Mouse (Mus musculus) intestine, embryonic 15.5 days (tissue): Measurements from ENCODE around the gene Ddx21. TPM values are rescaled to one million over a fixed set of nuclear protein-coding genes. Genes with fewer than 3 reads are reported as not detected.
"Not testable (repeated sequence)": the region's sequence is repeated elsewhere in the genome, so short reads cannot be mapped to it uniquely, and the experiment has no call there.

ENCODE experiments used
- ATAC-seq: fragments of 200-750 bp; cut with Nextera tagmentation; 2 replicates; pipeline ENCODE4 v1.8.0; 2017; ENCODE audit warnings: moderate TSS enrichment, moderate library complexity
- H3K27ac ChIP-seq: fragments of 300-500 bp; sonication (generic); 2 replicates; pipeline ENCODE4 v1.5.1; 2015; ENCODE audit warnings: mild to moderate bottlenecking, inconsistent platforms
- H3K27me3 ChIP-seq: fragments of 300-500 bp; sonication (generic); replicated peaks from 2 replicates; pipeline ENCODE4 v1.6.1; 2015; ENCODE audit warnings: inconsistent platforms
- H3K36me3 ChIP-seq: fragments of 300-500 bp; sonication (generic); 2 replicates; pipeline ENCODE4 v1.6.1; 2015; ENCODE audit warnings: inconsistent platforms
- H3K4me1 ChIP-seq: fragments of 300-500 bp; sonication (generic); replicated peaks from 2 replicates; pipeline ENCODE4 v1.6.1; 2015; ENCODE audit warnings: inconsistent platforms
- H3K4me2 ChIP-seq: fragments of 300-500 bp; sonication (generic); replicated peaks from 2 replicates; pipeline ENCODE4 v1.6.1; 2015; ENCODE audit warnings: mild to moderate bottlenecking, inconsistent platforms
- H3K4me3 ChIP-seq: fragments of 300-500 bp; sonication (generic); replicated peaks from 2 replicates; pipeline ENCODE4 v1.5.1; 2015; ENCODE audit warnings: inconsistent platforms
- H3K9ac ChIP-seq: fragments of 300-500 bp; sonication (generic); 2 replicates; pipeline ENCODE4 v1.6.1; 2015; ENCODE audit warnings: inconsistent platforms
- H3K9me3 ChIP-seq: fragments of 300-500 bp; sonication (generic); 2 replicates; pipeline ENCODE4 v1.6.1; 2016; ENCODE audit warnings: inconsistent platforms
- WGBS: fragments of 180-500 bp; shearing (Covaris S2); methylation state at CpG from one replicate; pipeline ENCODE4 v1.1.7; 2015; 5-methylcytosine and 5-hydroxymethylcytosine counted together
- polyA plus RNA-seq: library from polyadenylated mRNA; unstranded; fragments of >200 nt; fragmentation: Nextera tagmentation; extraction: Ambion mirVana; gene quantifications from 2 replicates; pipeline ENCODE4 v1.2.1, GENCODE M21; 2015

The Ddx21 gene
- polyA plus RNA-seq, 1 experiment from 2014 or later: 22.1 TPM

DNA sequence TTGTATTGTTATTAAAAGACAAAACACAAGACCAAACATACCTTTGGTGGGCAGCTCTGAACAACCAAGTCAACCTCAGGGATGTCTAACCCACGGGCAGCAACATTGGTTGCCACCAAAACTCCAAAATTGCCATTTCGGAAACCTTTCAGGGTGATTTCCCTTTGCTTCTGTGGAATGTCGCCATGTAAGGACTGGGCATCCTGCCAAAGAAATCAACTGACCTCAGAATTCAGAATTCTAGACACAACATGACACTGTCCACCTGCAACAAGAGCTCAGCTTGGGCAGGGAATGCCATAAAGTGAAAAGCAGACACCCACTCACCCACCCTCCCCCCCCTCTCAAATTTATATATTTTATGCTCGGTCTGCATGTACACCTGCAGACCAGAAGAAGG, 13.5 kb downstream of the Ddx21 start:
- no peak for ATAC-seq
- 82% methylated on average over 4 of the region's 4 CpGs for WGBS
- Histone ChIP-seq H3K27ac (no peak overlapping the region), H3K36me3 (peaks cover 65% of the 10 kb centered on the region), H3K4me3 (no peak overlapping the region), H3K4me2 (no peak overlapping the region), H3K27me3 (no peaks in the 10 kb centered on the region), H3K9me3 (no peaks in the 10 kb centered on the region), H3K4me1 (no peaks in the 10 kb centered on the region), H3K9ac (no peak overlapping the region)

DNA sequence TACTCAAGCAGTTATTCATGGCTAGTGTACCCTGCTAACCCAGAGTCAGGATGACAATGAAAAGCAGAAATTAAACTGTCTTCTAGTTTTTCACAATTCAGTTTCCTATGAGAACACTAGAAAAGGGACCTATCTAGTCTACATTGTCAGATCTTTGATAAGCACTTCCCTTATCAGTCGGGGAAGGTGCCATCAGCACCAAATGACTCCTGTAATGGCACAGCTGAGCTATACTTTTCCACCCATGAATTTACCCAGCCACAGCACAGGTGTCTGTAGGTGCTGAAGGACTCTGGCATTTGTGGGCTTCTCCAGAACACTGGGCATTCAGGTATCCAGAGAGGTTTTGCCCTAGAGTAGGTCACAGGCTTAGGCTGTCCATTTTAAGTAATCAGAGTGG, 18.8 kb downstream of the Ddx21 start:
- H3K4me2 ChIP-seq: no peak overlapping the region
- no peak for ATAC-seq
- peaks cover 50% of the 10 kb centered on the region for H3K36me3 ChIP-seq

GRCm38 (mm10) chr10:62582701-62583100, 19.4 kb downstream of the Ddx21 start:
- H3K36me3 ChIP-seq: peaks cover 45% of the 10 kb centered on the region
- no peak overlapping the region for H3K4me3 ChIP-seq

More for the DNA sequence above, 18.8 kb downstream of the Ddx21 start:
- H3K4me1 ChIP-seq: no peaks in the 10 kb centered on the region
- H3K27ac ChIP-seq: no peak overlapping the region
- H3K27me3 ChIP-seq: no peaks in the 10 kb centered on the region
- WGBS: 82% methylated on average over 1 of the region's 1 CpGs
- H3K9me3 ChIP-seq: no peaks in the 10 kb centered on the region
- no peak overlapping the region for H3K4me3 ChIP-seq
- no peak overlapping the region for H3K9ac ChIP-seq

GRCm38 (mm10) chr10:62582263-62582662, 19.8 kb downstream of the Ddx21 start:
- Histone ChIP-seq H3K9ac (no peak overlapping the region), H3K27me3 (no peaks in the 10 kb centered on the region), H3K4me3 (no peak overlapping the region), H3K27ac (no peak overlapping the region), H3K9me3 (no peaks in the 10 kb centered on the region), H3K36me3 (peaks cover 42% of the 10 kb centered on the region), H3K4me1 (peaks cover 4% of the 10 kb centered on the region; the same call in 1 of the 2 replicates), H3K4me2 (no peak overlapping the region)
- 83% methylated on average over 17 of the region's 17 CpGs for WGBS
- no peak for ATAC-seq

More at GRCm38 (mm10) chr10:62582701-62583100, 19.4 kb downstream of the Ddx21 start:
- H3K4me1 ChIP-seq: 0 out of 2 replicates have a peak, but pooled peaks cover under 1% of the 10 kb centered on the region
- WGBS: 77% methylated on average over 7 of the region's 7 CpGs
- H3K27me3 ChIP-seq: no peaks in the 10 kb centered on the region
- no peak overlapping the region for H3K27ac ChIP-seq
- no peak for ATAC-seq
- no peaks in the 10 kb centered on the region for H3K9me3 ChIP-seq
- H3K9ac ChIP-seq: no peak overlapping the region
- no peak overlapping the region for H3K4me2 ChIP-seq

GRCm38 (mm10) chr10:62579129-62579528, 23.0 kb downstream of the Ddx21 start:
- H3K9me3 ChIP-seq, H3K4me2 ChIP-seq, H3K4me3 ChIP-seq, H3K9ac ChIP-seq, H3K27ac ChIP-seq, ATAC-seq, H3K27me3 ChIP-seq, H3K4me1 ChIP-seq: not testable (repeated sequence)
- H3K36me3 ChIP-seq: peaks cover 23% of the 10 kb centered on the region
- WGBS: 93% methylated on average over 12 of the region's 13 CpGs

DNA sequence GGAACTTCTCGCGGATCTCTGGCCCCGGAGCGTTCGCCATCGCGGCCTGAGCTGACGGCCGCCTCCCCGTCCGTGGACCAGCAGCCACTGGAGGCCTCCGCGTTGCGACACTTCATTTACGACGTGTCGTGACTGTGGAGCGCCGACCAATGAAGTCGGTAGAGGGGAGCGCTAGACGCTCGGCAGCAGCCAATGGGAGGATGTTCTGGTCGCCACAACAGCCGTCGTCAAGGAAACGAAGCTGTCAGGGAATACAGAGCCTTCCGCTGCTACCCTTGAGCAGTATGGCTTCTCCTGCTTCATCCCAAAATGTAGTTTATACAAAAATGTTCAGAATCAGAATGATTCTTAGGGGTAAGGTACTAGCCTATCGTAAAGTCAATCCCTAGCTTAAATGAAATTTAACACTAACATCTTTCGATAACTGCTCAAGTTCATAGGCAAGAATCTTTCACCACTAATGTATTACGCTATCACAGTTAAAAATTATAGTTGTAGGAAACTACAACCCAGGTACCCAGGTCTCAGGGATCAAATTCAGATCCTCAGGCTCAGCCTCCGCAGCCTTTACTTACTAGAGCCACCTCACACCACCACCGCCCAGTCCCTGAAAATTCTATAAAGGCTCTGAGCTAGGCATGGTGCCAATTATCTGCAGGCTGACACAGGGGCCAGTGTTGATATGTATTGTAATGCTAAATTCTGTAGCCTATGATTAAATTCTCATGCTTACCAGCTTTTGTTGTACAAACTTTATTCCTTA, 23.6 kb downstream of the Ddx21 start, which contains the start of gene Kif1bp:
Gene Kif1bp, minus strand, starts transcription at position 120 of the 763 bp plus-strand sequence.
- Histone ChIP-seq H3K27me3 (no peaks in the 10 kb centered on the region), H3K9ac (peak within 1 kb of the TSS; percentile 84), H3K4me3 (peak within 1 kb of the TSS; percentile 83), H3K4me1 (peaks cover 8% of the 10 kb centered on the region), H3K27ac (peak within 1 kb of the TSS; percentile 77), H3K4me2 (peak within 1 kb of the TSS; percentile 92), H3K36me3 (peaks cover 18% of the 10 kb centered on the region), H3K9me3 (no peaks in the 10 kb centered on the region)
- 4% methylated on average over 33 of the region's 33 CpGs for WGBS
- peak; percentile 100 for ATAC-seq

GRCm38 (mm10) chr10:62577673-62578337, 24.3 kb downstream of the Ddx21 start:
- under 1% methylated on average over 54 of the region's 54 CpGs for WGBS

GRCm38 (mm10) chr10:62575001-62575400, 27.1 kb downstream of the Ddx21 start:
- Histone ChIP-seq H3K27ac (no peak overlapping the region), H3K9ac (no peak overlapping the region), H3K9me3 (no peaks in the 10 kb centered on the region), H3K4me3 (no peak overlapping the region), H3K4me2 (no peak overlapping the region), H3K4me1 (peaks cover 8% of the 10 kb centered on the region), H3K36me3 (0 out of 2 replicates have a peak, but pooled peaks cover 4% of the 10 kb centered on the region), H3K27me3 (no peaks in the 10 kb centered on the region)
- no peak for ATAC-seq
- WGBS: 92% methylated on average over 13 of the region's 13 CpGs

More at GRCm38 (mm10) chr10:62577673-62578337, 24.3 kb downstream of the Ddx21 start:
- peaks cover 13% of the 10 kb centered on the region for H3K36me3 ChIP-seq
- H3K4me2 ChIP-seq: peak overlapping the region; percentile 92
- ATAC-seq: peak; percentile 89
- no peaks in the 10 kb centered on the region for H3K9me3 ChIP-seq
- peak overlapping the region; percentile 77 for H3K27ac ChIP-seq
- H3K4me1 ChIP-seq: peaks cover 8% of the 10 kb centered on the region
- H3K9ac ChIP-seq: peak overlapping the region; percentile 84
- no peaks in the 10 kb centered on the region for H3K27me3 ChIP-seq
- H3K4me3 ChIP-seq: peak overlapping the region; percentile 83

DNA sequence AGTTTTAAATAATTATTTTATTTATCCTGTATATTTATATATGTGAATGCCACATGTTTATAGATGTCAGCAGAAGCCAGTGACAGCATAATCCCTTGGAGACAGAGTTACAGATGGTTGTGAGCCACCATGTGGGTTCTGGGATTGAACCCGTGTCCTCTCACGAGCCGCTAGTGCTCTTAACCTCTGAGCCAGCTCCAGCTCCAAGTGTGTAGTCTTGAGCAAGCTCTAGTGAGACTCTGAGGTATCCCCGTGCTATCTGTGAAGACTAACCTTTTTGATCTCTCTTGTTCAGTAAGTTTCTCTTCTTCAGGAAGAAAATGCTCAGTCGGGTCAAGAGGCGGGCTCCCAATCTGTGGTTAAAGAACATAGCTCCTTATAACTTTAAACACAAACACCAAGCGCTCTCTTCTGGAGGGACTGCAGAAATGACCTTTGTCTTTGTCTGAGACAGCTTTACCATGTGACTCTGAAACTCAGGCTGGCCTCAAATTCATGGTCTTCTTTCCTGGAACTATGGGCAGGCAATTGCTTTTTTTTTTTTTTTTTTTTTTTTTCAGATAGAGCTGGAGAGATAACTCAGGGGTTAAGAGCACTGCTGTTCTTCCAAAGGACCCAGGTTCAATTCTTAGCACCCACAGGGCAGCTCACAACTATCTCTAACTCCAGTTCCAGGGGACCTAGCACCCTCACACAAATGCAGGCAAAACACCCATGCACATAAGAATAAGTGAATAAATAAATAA, 31.8 kb downstream of the Ddx21 start:
- Histone ChIP-seq H3K9ac (no peak overlapping the region), H3K27ac (no peak overlapping the region), H3K4me2 (no peak overlapping the region), H3K36me3 (peaks cover 27% of the 10 kb centered on the region; the same call in 1 of the 2 replicates), H3K4me1 (no peaks in the 10 kb centered on the region), H3K4me3 (no peak overlapping the region), H3K27me3 (no peaks in the 10 kb centered on the region), H3K9me3 (no peaks in the 10 kb centered on the region)
- ATAC-seq: peak; percentile 49; the same call in 1 of the 2 replicates
- 85% methylated on average over 7 of the region's 7 CpGs for WGBS

- H3K36me3 ChIP-seq: peaks cover 32% of the 10 kb centered on the region
- no peak overlapping the region for H3K4me2 ChIP-seq
- H3K4me1 ChIP-seq: no peaks in the 10 kb centered on the region
- no peak overlapping the region for H3K4me3 ChIP-seq
- no peaks in the 10 kb centered on the region for H3K27me3 ChIP-seq
- WGBS: 82% methylated on average over 4 of the region's 4 CpGs
- H3K9ac ChIP-seq: no peak overlapping the region
- ATAC-seq: no peak
- no peaks in the 10 kb centered on the region for H3K9me3 ChIP-seq
- H3K27ac ChIP-seq: no peak overlapping the region
Measured at GRCm38 (mm10) chr10:62568861-62569260, 33.2 kb downstream of the Ddx21 start.

- H3K9ac ChIP-seq: no peak overlapping the region
- no peak overlapping the region for H3K4me2 ChIP-seq
- peaks cover 21% of the 10 kb centered on the region for H3K36me3 ChIP-seq
- no peaks in the 10 kb centered on the region for H3K4me1 ChIP-seq
- WGBS: 97% methylated on average over 1 of the region's 1 CpGs
- no peak overlapping the region for H3K4me3 ChIP-seq
- no peaks in the 10 kb centered on the region for H3K27me3 ChIP-seq
- no peak overlapping the region for H3K27ac ChIP-seq
- no peak for ATAC-seq
- H3K9me3 ChIP-seq: no peaks in the 10 kb centered on the region
Measured at GRCm38 (mm10) chr10:62557736-62558135, 44.3 kb downstream of the Ddx21 start.

- Histone ChIP-seq H3K4me3 (no peak overlapping the region), H3K4me1 (no peaks in the 10 kb centered on the region), H3K27ac (no peak overlapping the region), H3K27me3 (no peaks in the 10 kb centered on the region), H3K9me3 (no peaks in the 10 kb centered on the region), H3K9ac (no peak overlapping the region), H3K36me3 (peaks cover 18% of the 10 kb centered on the region), H3K4me2 (no peak overlapping the region)
- ATAC-seq: no peak
- WGBS: 84% methylated on average over 6 of the region's 6 CpGs
Measured at GRCm38 (mm10) chr10:62556558-62556901, 45.6 kb downstream of the Ddx21 start.
